Mouse (Mus musculus) limb, embryonic 13.5 days (tissue): Measurements from ENCODE around the gene Hist1h1b. TPM values are rescaled to one million over a fixed set of nuclear protein-coding genes. Genes with fewer than 3 reads are reported as not detected.
"Not testable (repeated sequence)": the region's sequence is repeated elsewhere in the genome, so short reads cannot be mapped to it uniquely, and the experiment has no call there.

Experiments used
- ATAC-seq: fragments of 200-750 bp; cut with Nextera tagmentation; 2 replicates; pipeline ENCODE4 v1.8.0; 2017; ENCODE audit warnings: low read depth, moderate number of reproducible peaks, moderate TSS enrichment; ENCODE audit not compliant: low FRiP score
- H3K27ac ChIP-seq: fragments of 300-500 bp; sonication (generic); 2 replicates; pipeline ENCODE4 v1.5.1; 2015; ENCODE audit warnings: inconsistent platforms, mild to moderate bottlenecking, moderate library complexity
- H3K27me3 ChIP-seq: fragments of 300-500 bp; sonication (generic); 2 replicates; pipeline ENCODE4 v1.6.1; 2015; ENCODE audit warnings: mild to moderate bottlenecking, inconsistent platforms
- H3K36me3 ChIP-seq: fragments of 300-500 bp; sonication (generic); 2 replicates; pipeline ENCODE4 v1.6.1; 2015; ENCODE audit warnings: inconsistent platforms, mild to moderate bottlenecking, moderate library complexity
- H3K4me1 ChIP-seq: fragments of 300-500 bp; sonication (generic); 2 replicates; pipeline ENCODE4 v1.6.1; 2015; ENCODE audit warnings: inconsistent platforms
- H3K4me2 ChIP-seq: fragments of 300-500 bp; sonication (generic); replicated peaks from 2 replicates; pipeline ENCODE4 v1.6.1; 2015; ENCODE audit warnings: inconsistent platforms, mild to moderate bottlenecking, moderate library complexity
- H3K4me3 ChIP-seq: fragments of 300-500 bp; sonication (generic); 2 replicates; pipeline ENCODE4 v1.5.1; 2015; ENCODE audit warnings: moderate library complexity, mild to moderate bottlenecking, inconsistent platforms
- H3K9ac ChIP-seq: fragments of 300-500 bp; sonication (generic); 2 replicates; pipeline ENCODE4 v1.6.1; 2015; ENCODE audit warnings: mild to moderate bottlenecking, inconsistent platforms
- H3K9me3 ChIP-seq: fragments of 300-500 bp; sonication (generic); 2 replicates; pipeline ENCODE4 v1.6.1; 2016; ENCODE audit warnings: inconsistent platforms
- WGBS: fragments of 180-500 bp; shearing (Covaris S2); methylation state at CpG from one replicate; pipeline ENCODE4 v1.1.7; 2015; 5-methylcytosine and 5-hydroxymethylcytosine counted together
- microRNA-seq: library from miRNA; unstranded; fragments of <30 nt; microRNA quantifications from one replicate; pipeline ENCODE4, GENCODE M21; 2016
- polyA plus RNA-seq: library from polyadenylated mRNA; unstranded; fragments of >200 nt; fragmentation: Nextera tagmentation; extraction: Ambion mirVana; gene quantifications from 2 replicates; pipeline ENCODE4 v1.2.1, GENCODE M21; 2015

The Hist1h1b gene
- polyA plus RNA-seq, 1 experiment from 2014 or later = 25.1 TPM

GRCm38 (mm10) chr13:21745006-21745405 lies 35.4 kb downstream of the Hist1h1b start:
- no peak overlapping the region for H3K9ac ChIP-seq
- no peak overlapping the region for H3K4me2 ChIP-seq
- no peak overlapping the region for H3K4me3 ChIP-seq
- H3K9me3 ChIP-seq = no peaks in the 10 kb centered on the region
- H3K27me3 ChIP-seq = no peaks in the 10 kb centered on the region
- H3K4me1 ChIP-seq = peaks cover 17% of the 10 kb centered on the region
- H3K27ac ChIP-seq = no peak overlapping the region
- no peaks in the 10 kb centered on the region for H3K36me3 ChIP-seq
- 92% methylated on average over 1 of the region's 1 CpGs for WGBS
- no peak for ATAC-seq

- WGBS = under 1% methylated on average over 48 of the region's 56 CpGs
- ATAC-seq = peak; percentile 90
Observed at GRCm38 (mm10) chr13:21734906-21735767, 45.3 kb downstream of the Hist1h1b start, which contains the start of gene Hist1h4j. Hist1h4j (plus strand) TSS chr13:21735064.

GRCm38 (mm10) chr13:21734010-21734905 lies 46.2 kb downstream of the Hist1h1b start:
- Histone ChIP-seq H3K9ac (peak overlapping the region; percentile 76), H3K27me3 (no peaks in the 10 kb centered on the region), H3K4me1 (peaks cover 4% of the 10 kb centered on the region; the same call in 1 of the 2 replicates), H3K4me2 (peak overlapping the region; percentile 67), H3K4me3 (peak overlapping the region; percentile 55), H3K9me3 (no peaks in the 10 kb centered on the region), H3K36me3 (no peaks in the 10 kb centered on the region), H3K27ac (peak overlapping the region; percentile 99)
- under 1% methylated on average over 21 of the region's 21 CpGs for WGBS
- peak; percentile 85 for ATAC-seq

More at GRCm38 (mm10) chr13:21734906-21735767, 45.3 kb downstream of the Hist1h1b start, which contains the start of gene Hist1h4j:
- peak within 1 kb of the TSS; percentile 67 for H3K4me2 ChIP-seq
- not testable (repeated sequence) for H3K4me1 ChIP-seq, H3K27me3 ChIP-seq, H3K36me3 ChIP-seq, H3K9me3 ChIP-seq
- peak within 1 kb of the TSS; percentile 55 for H3K4me3 ChIP-seq
- H3K27ac ChIP-seq = peak within 1 kb of the TSS; percentile 99
- H3K9ac ChIP-seq = peak within 1 kb of the TSS; percentile 76

GRCm38 (mm10) chr13:21733466-21733865 lies 47.0 kb downstream of the Hist1h1b start:
- peaks cover 4% of the 10 kb centered on the region; the same call in 1 of the 2 replicates for H3K4me1 ChIP-seq
- H3K9me3 ChIP-seq = no peaks in the 10 kb centered on the region
- H3K9ac ChIP-seq = no peak overlapping the region
- no peaks in the 10 kb centered on the region for H3K27me3 ChIP-seq
- H3K36me3 ChIP-seq = no peaks in the 10 kb centered on the region
- no peak for ATAC-seq
- no peak overlapping the region for H3K4me2 ChIP-seq
- H3K4me3 ChIP-seq = no peak overlapping the region
- H3K27ac ChIP-seq = peak overlapping the region; percentile 99
- 65% methylated on average over 5 of the region's 5 CpGs for WGBS

Small RNA genes within 50 kb of the gene (microRNA-seq; reads per million reads assigned to microRNA genes)
- not detected for gene Gm19658
- not detected for gene Gm44346
- gene Gm44454 = not detected

Other genes with a start within 250 kb of the Hist1h1b start
- gene Zkscan8, start 249.5 kb downstream of the Hist1h1b start, polyA plus RNA-seq = 7.0 and 8.2 TPM in 2 replicates
- 0.10 and 0.15 TPM in 2 replicates for gene Olfr1366, start 237.8 kb downstream of the Hist1h1b start, polyA plus RNA-seq
- gene Olfr1535, start 220.7 kb downstream of the Hist1h1b start, polyA plus RNA-seq = 0.05 TPM in 1 of 2 replicates, not detected in the other
- not detected in 2 replicates for gene Olfr1364, start 198.9 kb downstream of the Hist1h1b start, polyA plus RNA-seq
- gene Olfr1362, start 166.6 kb downstream of the Hist1h1b start, polyA plus RNA-seq = not detected in 2 replicates
- gene Olfr11, start 138.1 kb downstream of the Hist1h1b start, polyA plus RNA-seq = not detected in 2 replicates
- gene Olfr1361, start 117.2 kb downstream of the Hist1h1b start, polyA plus RNA-seq = not detected in 2 replicates
- not detected in 2 replicates for gene Olfr1360, start 103.2 kb downstream of the Hist1h1b start, polyA plus RNA-seq
- gene Olfr1359, start 82.5 kb downstream of the Hist1h1b start, polyA plus RNA-seq = not detected in 2 replicates
- 3.3 and 3.4 TPM in 2 replicates for gene Hist1h2bl, start 64.5 kb downstream of the Hist1h1b start, polyA plus RNA-seq
- gene Hist1h2ai, start 64.2 kb downstream of the Hist1h1b start, polyA plus RNA-seq = 34.6 and 46.9 TPM in 2 replicates
- 22.6 and 23.4 TPM in 2 replicates for gene Hist1h3h, start 63.0 kb downstream of the Hist1h1b start, polyA plus RNA-seq
- 6.1 and 7.8 TPM in 2 replicates for gene Hist1h2bm, start 58.6 kb downstream of the Hist1h1b start, polyA plus RNA-seq
- gene Hist1h4j, start 45.6 kb downstream of the Hist1h1b start, polyA plus RNA-seq = 1.2 and 1.3 TPM in 2 replicates
- 4.0 and 8.4 TPM in 2 replicates for gene Hist1h4k, start 30.1 kb downstream of the Hist1h1b start, polyA plus RNA-seq
- gene Hist1h2ak, start 26.8 kb downstream of the Hist1h1b start, polyA plus RNA-seq = 39.8 and 57.2 TPM in 2 replicates
- 4.4 and 5.9 TPM in 2 replicates for gene Hist1h2bn, start 26.5 kb downstream of the Hist1h1b start, polyA plus RNA-seq
- gene Hist1h3i, start 2.7 kb upstream of the Hist1h1b start, polyA plus RNA-seq = 133 and 146 TPM in 2 replicates
- 6.8 and 17.0 TPM in 2 replicates for gene Hist1h2an, start 6.6 kb upstream of the Hist1h1b start, polyA plus RNA-seq
- gene Hist1h2bp, start 6.8 kb upstream of the Hist1h1b start, polyA plus RNA-seq = 3.3 TPM in 2 replicates
- 33.2 and 35.5 TPM in 2 replicates for gene Hist1h2bq, start 29.6 kb upstream of the Hist1h1b start, polyA plus RNA-seq
- gene Hist1h2ao, start 29.8 kb upstream of the Hist1h1b start, polyA plus RNA-seq = not detected in 2 replicates
- not detected in 2 replicates for gene Hist1h4m, start 31.1 kb upstream of the Hist1h1b start, polyA plus RNA-seq
- gene Hist1h4n, start 51.6 kb upstream of the Hist1h1b start, polyA plus RNA-seq = 20.5 and 21.8 TPM in 2 replicates
- 3,649 and 3,737 TPM in 2 replicates for gene Hist1h2ap, start 52.9 kb upstream of the Hist1h1b start, polyA plus RNA-seq
- gene Hist1h2br, start 53.1 kb upstream of the Hist1h1b start, polyA plus RNA-seq = 34.8 and 36.3 TPM in 2 replicates
- gene Zfp184, start 164.5 kb upstream of the Hist1h1b start, polyA plus RNA-seq = 18.3 and 20.2 TPM in 2 replicates
- gene Pom121l2, start 200.6 kb upstream of the Hist1h1b start, polyA plus RNA-seq = 0.37 and 0.38 TPM in 2 replicates
- 0.98 and 1.1 TPM in 2 replicates for gene Prss16, start 229.1 kb upstream of the Hist1h1b start, polyA plus RNA-seq